Mouse (Mus musculus) C2C12 (cell line): ENCODE measurements around the gene Krt12. TPM values are rescaled to one million over a fixed set of nuclear protein-coding genes. Genes with fewer than 3 reads are reported as not detected.

Source experiments
- H3K27me3 ChIP-seq: one replicate; pipeline ENCODE4 v1.6.1; 2011; ENCODE audit not compliant: control insufficient read depth, insufficient read depth, insufficient read length
- H3K36me3 ChIP-seq: one replicate; pipeline ENCODE4 v1.6.1; 2011; ENCODE audit not compliant: control insufficient read depth, insufficient read depth
- H3K4me3 ChIP-seq: one replicate; pipeline ENCODE4 v1.5.1; 2011; ENCODE audit warnings: mild to moderate bottlenecking, control low read depth; ENCODE audit not compliant: poor library complexity, insufficient read depth, severe bottlenecking
- H3K79me2 ChIP-seq: one replicate; pipeline ENCODE4 v1.6.1; 2011; ENCODE audit not compliant: control insufficient read depth, insufficient read depth
- H3K79me3 ChIP-seq: one replicate; pipeline ENCODE4 v1.6.1; 2011; ENCODE audit warnings: low read depth, control low read depth
- H3ac ChIP-seq: one replicate; pipeline ENCODE3; 2011; ENCODE audit warnings: low read depth; ENCODE audit not compliant: control insufficient read depth, insufficient read length
- CEBPB ChIP-seq: IDR thresholded peaks from one replicate; pipeline ENCODE4 v1.6.1; 2011; ENCODE audit warnings: low read depth, mild to moderate bottlenecking, control low read depth, moderate library complexity
- CTCF ChIP-seq: IDR thresholded peaks from one replicate; pipeline ENCODE4 v1.5.1; 2011; ENCODE audit not compliant: control insufficient read depth, insufficient read depth, insufficient read length
- FOSL1 ChIP-seq: IDR thresholded peaks from one replicate; pipeline ENCODE4 v1.8.0; 2011; ENCODE audit warnings: mild to moderate bottlenecking, low read length; ENCODE audit not compliant: poor library complexity, insufficient read depth, severe bottlenecking
- MAX ChIP-seq: IDR thresholded peaks from one replicate; pipeline ENCODE4 v1.6.1; 2011; ENCODE audit warnings: mild to moderate bottlenecking, control low read depth
- MYOD1 ChIP-seq: IDR thresholded peaks from one replicate; pipeline ENCODE4 v1.6.1; 2011; ENCODE audit warnings: low read depth; ENCODE audit not compliant: control insufficient read depth, insufficient read length
- MYOG ChIP-seq: IDR thresholded peaks from one replicate; pipeline ENCODE4 v1.6.1; 2011; ENCODE audit not compliant: control insufficient read depth, insufficient read length; ENCODE audit errors: extremely low read depth
- USF1 ChIP-seq: IDR thresholded peaks from one replicate; pipeline ENCODE4 v1.6.1; 2011; ENCODE audit warnings: low read depth, mild to moderate bottlenecking, control low read depth, moderate library complexity
- long read RNA-seq, 2 experiments: library from polyadenylated mRNA; unstranded; transcript quantifications; one replicate each; pipeline ENCODE4 v2.0.0; 2019 to 2020
- polyA plus RNA-seq: library from polyadenylated mRNA; unstranded; fragments of >200 nt; fragmentation: generic; extraction: Trizol; gene quantifications from one replicate; pipeline ENCODE4 v1.2.1, GENCODE M21; 2012; ENCODE audit warnings: missing spikeins

Gene Krt12
- polyA plus RNA-seq = not detected
- long read RNA-seq, experiment 1 = 0 reads
- long read RNA-seq, experiment 2 = 0 reads

- no peak within 1 kb of the TSS for H3ac ChIP-seq
- H3K79me3 ChIP-seq = no peaks in the 10 kb centered on the region
- peaks cover 25% of the 10 kb centered on the region for H3K27me3 ChIP-seq
- H3K4me3 ChIP-seq = no peak within 1 kb of the TSS
- H3K36me3 ChIP-seq = no peaks in the 10 kb centered on the region
- no peak for TF ChIP-seq CEBPB
- no peak for TF ChIP-seq FOSL1
- TF ChIP-seq MAX = no peak
- no peak for TF ChIP-seq MYOD1
- TF ChIP-seq MYOG = no peak
- H3K79me2 ChIP-seq = no peaks in the 10 kb centered on the region
Measured at GRCm38 (mm10) chr11:99422159-99422558, at the start of gene Krt12. Krt12 (minus strand) TSS chr11:99422259.

GRCm38 (mm10) chr11:99469228-99469627 lies 47.2 kb upstream of the Krt12 start:
- no peaks in the 10 kb centered on the region for H3K27me3 ChIP-seq
- H3ac ChIP-seq = no peak overlapping the region
- TF ChIP-seq CTCF (no peak), MYOG (no peak), MAX (no peak), USF1 (no peak), FOSL1 (no peak)
- no peaks in the 10 kb centered on the region for H3K79me2 ChIP-seq
- no peaks in the 10 kb centered on the region for H3K79me3 ChIP-seq
- no peaks in the 10 kb centered on the region for H3K36me3 ChIP-seq
- H3K4me3 ChIP-seq = no peak overlapping the region

DNA sequence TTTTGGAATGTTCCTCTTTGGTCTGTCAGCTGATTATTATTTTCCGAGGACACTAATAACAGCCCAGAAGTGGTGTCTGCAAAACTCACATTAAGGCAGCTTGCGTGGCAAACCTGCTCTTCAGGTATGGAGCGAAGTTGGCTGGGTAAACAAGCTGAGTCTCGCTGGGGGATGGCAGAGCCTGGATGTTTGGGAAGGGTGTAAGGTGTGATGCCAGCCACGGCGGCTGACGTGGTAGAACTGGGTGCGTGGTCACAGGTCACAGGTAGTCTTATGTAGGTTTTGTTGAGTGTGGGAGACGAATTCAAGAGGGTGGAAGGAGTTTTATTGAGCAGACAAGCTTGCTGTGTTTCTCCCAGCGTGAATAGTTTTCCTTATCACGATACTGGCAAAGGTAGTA lies 46.5 kb upstream of the Krt12 start:
- no peak for TF ChIP-seq CEBPB
- TF ChIP-seq FOSL1 = no peak
- TF ChIP-seq MYOG = no peak
- no peak for TF ChIP-seq USF1
- no peak for TF ChIP-seq MYOD1
- TF ChIP-seq MAX = no peak
- TF ChIP-seq CTCF = no peak
- H3ac ChIP-seq = no peak overlapping the region

GRCm38 (mm10) chr11:99466316-99466715 lies 44.3 kb upstream of the Krt12 start:
- Histone ChIP-seq H3K79me3 (no peaks in the 10 kb centered on the region), H3ac (no peak overlapping the region), H3K27me3 (no peaks in the 10 kb centered on the region), H3K36me3 (no peaks in the 10 kb centered on the region), H3K79me2 (no peaks in the 10 kb centered on the region), H3K4me3 (no peak overlapping the region)
- TF ChIP-seq USF1 (no peak), MYOD1 (no peak), FOSL1 (no peak), CTCF (no peak), MYOG (no peak)

More for the DNA sequence above, 46.5 kb upstream of the Krt12 start:
- Histone ChIP-seq H3K4me3 (no peak overlapping the region), H3K27me3 (no peaks in the 10 kb centered on the region), H3K79me2 (no peaks in the 10 kb centered on the region), H3K36me3 (no peaks in the 10 kb centered on the region), H3K79me3 (no peaks in the 10 kb centered on the region)

DNA sequence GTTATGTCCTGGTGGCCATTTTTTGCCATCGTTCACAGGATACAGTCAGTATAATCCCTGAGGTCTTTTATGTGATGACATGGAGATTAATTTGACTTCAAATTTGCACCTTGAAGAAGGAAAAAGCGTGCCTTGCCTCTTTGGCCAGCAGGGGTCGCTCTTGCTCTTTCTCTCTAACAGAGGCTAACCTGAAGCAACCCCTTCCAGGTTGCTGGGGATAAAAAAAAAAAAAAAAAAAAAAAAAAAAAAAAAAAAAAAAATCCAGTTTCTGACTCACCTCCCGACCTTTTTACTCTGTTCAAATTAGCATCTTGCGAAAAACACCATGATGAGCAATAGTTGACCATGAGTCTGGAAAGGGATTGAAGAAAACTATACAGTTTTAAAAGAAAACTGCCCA lies 42.8 kb upstream of the Krt12 start:
- Histone ChIP-seq H3K79me3 (no peaks in the 10 kb centered on the region), H3K79me2 (no peaks in the 10 kb centered on the region), H3K36me3 (no peaks in the 10 kb centered on the region), H3K4me3 (no peak overlapping the region), H3K27me3 (no peaks in the 10 kb centered on the region), H3ac (no peak overlapping the region)
- TF ChIP-seq MYOG = no peak
- TF ChIP-seq CEBPB = peak; percentile 48
- no peak for TF ChIP-seq USF1
- peak; percentile 52 for TF ChIP-seq CTCF
- TF ChIP-seq MYOD1 = no peak
- TF ChIP-seq MAX = no peak
- TF ChIP-seq FOSL1 = no peak

GRCm38 (mm10) chr11:99463155-99463554 lies 41.1 kb upstream of the Krt12 start:
- TF ChIP-seq CTCF (peak; percentile 57), MYOD1 (no peak), CEBPB (no peak), FOSL1 (no peak)
- no peak overlapping the region for H3K4me3 ChIP-seq
- no peaks in the 10 kb centered on the region for H3K79me2 ChIP-seq
- H3ac ChIP-seq = no peak overlapping the region
- H3K36me3 ChIP-seq = no peaks in the 10 kb centered on the region
- H3K79me3 ChIP-seq = no peaks in the 10 kb centered on the region
- no peaks in the 10 kb centered on the region for H3K27me3 ChIP-seq
